Mouse (Mus musculus) right cerebral cortex, postnatal 4 days (tissue): ENCODE measurements around the gene Has1.
"Not testable (repeated sequence)": the region's sequence is repeated elsewhere in the genome, so short reads cannot be mapped to it uniquely, and the experiment has no call there.

ENCODE experiments used
- DNase-seq: peaks from one replicate; pipeline ENCODE4 v3.0.0-alpha.2; 2022

Has1 gene

DNA sequence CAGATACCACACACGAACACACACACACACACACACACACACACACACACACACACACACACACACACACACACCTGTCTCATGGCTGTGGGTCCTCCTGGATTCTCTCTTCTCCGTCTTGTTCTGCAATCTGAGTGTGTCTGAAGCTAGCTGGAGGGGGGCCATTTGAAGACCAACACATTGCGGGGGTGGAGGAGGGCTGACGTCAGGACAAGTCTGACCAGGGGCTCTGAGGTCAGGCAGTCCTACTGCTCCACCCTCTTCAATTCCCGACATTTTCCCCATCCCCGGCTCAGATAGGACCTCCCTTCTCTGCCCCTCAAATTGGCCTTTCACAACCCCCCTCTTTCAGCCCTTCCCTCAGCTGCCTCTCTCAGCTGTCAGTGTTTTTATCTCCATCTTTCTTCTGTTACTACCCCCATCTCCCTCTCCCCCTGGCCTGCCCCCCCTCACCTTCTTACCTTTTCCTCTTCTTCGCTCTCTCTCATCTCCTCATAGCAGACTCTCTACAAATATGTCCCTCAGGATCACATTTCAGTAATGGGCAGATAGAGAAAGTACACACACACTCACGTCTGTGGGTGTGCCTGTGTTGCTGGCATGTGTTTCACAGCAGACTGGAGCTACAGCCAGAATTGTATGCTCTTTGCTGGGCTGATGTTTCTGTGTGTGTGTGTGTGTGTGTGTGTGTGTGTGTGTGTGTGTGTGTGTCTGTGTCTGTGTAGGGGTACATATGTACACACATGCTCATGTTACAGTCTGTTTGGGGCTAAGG, at the start of gene Has1:
Gene Has1, minus strand, starts transcription at position 142 of the 775 bp plus-strand sequence.
- DNase-seq: no peak

DNA sequence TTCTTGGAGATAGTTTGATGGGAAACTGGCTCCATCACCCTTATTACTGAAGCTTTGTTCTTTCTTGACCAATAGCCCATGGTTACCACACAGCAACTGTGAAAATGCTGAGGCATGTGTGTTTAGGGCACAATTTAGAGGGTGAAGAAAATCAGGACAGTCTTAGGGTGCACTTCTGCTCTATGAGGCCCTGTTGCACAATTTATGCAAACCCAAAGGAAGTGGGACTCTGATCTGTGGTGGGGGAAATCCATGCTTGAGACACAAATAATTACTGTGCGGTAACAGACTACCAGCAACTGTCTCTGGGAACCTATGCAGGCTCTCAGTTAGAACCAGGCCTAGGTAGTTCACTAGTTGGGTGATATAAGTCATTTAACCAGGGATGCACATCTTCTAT, 45.8 kb upstream of the Has1 start:
- DNase-seq: no peak

DNA sequence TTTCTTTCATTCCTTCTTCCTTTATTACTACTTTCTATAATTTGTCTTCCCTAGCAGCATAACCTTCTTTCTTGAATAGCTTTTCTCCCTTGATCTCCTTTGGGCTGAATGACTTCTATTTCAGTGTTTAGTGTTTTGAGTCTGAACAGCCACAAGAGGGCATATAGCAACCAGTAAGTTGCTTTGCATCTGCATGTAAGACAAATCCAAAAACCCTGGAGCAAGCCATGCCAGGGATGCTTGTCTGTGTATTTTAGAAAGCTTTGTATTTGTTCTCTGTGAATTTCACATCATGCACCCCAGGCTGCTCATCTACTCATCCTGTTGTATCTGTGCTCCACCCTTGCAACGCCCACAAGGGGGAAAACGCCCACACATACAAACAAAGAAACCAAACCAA, 44.3 kb upstream of the Has1 start:
- DNase-seq: no peak

DNA sequence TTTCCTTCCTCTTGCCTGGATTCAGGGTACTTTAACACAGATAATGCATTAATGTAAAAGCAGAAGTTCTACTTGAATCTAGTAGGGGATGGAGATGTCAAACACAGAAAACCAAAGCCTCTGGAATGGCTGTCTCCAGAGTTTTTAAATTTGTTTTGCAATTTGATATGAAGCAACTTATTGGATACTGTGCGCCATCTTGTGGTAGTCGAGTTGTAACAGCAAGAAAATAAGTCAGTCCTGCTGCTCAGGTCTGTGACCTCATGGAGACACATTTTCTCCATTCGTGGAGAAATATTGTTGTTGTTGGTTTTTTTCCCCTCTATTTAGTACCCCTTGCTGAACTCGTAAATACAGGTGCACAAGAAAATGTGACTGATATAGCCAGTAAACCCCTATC, 41.0 kb upstream of the Has1 start:
- DNase-seq: peak; percentile 13

DNA sequence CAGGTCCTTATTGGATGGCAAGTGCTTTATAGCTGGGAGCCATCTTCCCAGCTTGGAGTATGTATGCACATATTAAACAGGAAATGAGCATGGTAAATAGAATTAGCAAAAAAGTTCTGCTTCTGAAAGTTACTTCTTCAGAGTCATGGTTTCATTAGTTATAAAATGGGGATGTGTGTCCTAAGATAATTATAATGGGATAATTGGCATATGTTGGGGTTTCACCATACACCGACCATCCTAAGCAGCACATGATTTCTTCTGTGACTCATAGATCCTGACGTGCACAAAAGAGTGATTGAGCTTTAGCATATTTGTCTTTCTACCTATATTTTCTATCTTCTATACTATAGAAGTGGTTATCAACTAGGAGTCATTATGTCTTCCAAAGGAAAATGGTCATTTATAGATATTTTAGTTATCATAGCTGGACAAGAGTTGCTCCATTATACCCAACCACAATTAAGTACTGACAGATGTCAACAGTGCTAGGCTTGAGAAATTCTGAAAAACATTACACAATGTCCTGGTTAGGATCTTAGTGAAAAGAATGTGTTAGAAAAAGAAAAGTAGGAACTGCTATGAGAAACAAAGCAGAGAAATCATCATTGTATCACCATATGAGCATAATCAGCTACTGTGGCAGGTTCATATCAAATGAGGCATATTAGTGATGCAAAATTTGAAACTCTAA, 34.9 kb upstream of the Has1 start:
- DNase-seq: no peak

DNA sequence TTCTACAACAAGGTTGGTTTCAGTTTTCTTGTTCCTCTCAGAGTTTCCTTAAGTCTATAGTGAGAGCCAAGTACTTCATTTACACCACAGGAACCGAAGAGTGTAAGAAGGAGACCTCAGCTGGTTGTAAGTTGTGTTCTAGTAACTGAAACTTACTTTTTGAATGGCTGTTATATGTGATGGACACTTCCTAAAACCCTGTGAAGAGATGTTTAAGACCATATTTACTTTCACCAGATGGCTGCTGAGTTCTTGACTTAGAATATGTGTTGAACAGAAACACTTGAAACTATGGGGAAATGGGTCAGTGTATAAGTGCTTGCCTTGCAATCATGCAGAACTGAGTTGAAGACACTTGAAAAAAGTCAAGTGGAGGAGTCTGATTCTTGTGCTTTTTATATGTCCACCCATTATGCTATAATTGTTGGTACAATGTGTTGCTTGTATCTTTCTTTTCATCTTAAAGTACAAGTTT, 32.8 kb upstream of the Has1 start, which contains the start of the genes Fpr2 and Fpr3:
Gene Fpr2, plus strand, starts transcription at position 51 of the 475 bp plus-strand sequence.
Gene Fpr3, plus strand, starts transcription at position 79 of the 475 bp plus-strand sequence.
- no peak for DNase-seq

DNA sequence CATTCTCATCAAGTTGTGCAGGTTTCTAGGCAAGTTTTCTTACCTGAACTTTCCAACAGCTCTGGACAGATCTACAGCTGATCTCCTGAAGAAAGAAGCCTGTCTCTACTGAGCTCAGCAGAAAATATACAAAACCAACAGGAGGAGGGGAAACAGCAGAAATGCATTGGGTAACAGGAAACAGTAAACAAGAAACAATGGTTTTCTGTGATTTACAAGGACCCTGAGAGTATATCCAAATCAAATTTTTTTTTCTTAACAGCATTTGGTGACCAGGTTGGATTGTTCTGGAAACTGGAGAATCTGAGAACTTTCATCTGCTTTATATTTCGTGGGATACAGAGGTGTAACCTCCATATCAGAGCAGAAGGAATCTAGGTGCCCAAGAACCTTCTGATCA, 28.8 kb upstream of the Has1 start, which contains the start of gene Fpr1:
Gene Fpr1, minus strand, starts transcription at position 101 of the 400 bp plus-strand sequence.
- DNase-seq: no peak

DNA sequence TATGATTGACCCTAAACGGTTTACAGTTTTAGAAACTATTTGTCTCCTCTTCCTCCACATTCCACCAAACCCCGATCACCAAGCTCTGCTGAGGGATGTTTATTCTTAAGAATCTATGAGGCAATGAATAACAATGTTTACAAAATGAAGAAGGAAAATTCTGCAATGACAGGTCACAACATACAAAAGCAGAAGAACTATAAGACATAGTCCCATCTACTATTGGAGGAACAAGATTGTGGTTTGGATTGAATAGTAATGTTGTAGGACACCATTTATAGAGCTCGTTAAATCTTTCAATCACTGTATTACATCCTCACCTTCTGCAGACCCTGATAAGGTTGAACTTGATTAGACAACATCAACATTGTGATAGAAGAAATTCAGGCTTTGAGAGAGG, 27.7 kb upstream of the Has1 start:
- DNase-seq: no peak

DNA sequence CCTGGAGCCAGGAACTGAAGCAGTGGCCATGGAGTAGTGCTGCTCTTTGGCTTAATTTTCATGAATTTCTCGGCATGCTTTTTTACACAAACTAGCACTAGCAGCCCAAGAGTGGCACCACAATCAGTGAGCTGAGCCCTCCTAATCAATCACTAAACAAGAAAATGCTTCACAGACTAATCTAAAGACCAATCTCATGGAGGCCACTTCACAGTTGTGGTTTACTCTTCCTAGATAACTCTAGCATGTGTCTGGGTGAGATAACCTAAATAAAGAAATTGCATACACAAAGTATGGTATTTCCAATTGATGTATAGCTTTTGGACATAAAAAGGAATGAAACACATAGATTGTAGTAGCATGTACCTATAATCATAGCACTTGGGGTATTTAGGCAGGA, 24.3 kb upstream of the Has1 start:
- DNase-seq: no peak

DNA sequence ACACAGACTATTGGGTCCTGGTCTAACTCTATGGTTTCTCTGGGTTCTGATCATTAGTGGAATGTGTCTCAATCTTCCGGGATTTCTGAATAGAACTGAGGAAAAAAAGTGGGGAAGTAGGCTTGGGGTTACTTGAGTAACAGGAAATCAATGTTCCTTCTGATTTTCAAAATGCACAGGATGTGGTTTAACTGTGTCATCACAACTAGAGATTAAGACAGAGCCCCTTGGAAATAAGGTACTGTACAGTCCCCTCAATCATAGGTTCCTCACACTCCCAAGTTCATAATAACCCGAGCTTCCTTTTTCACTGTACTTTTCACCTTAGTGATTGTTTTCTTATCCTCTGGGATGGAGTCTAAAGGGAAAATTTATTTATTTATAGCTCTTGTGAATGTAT, 16.7 kb upstream of the Has1 start:
- no peak for DNase-seq

DNA sequence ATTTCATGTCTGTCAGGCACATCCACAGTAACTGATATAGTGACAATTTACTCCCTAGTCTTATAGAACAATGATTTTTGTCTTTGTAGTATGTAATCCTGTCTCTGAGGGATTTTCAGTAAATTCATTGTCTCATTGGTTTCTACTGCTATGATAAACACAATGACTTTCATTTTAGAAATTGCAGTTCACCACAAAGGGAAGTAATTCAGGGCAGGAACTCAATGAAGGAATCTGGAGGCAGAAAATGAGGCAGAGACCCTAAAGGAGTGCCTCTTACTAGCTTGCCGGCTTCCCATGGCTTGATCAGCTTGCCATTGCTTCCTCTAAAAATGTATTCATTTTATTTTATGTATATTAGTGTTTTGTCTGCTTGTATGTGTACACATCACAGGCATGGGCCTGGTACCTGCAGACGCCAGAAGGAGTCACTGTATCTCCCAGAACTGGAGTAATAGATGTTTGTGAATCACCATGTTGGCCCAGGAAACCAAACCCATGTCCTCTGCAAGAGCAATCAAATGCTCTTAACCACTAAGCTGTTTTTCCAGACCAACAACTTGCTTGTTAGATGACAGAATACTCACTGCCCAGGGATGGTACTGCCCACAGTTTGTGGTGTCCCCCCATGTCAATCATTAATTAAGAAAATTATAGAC, 16.0 kb upstream of the Has1 start:
- DNase-seq: no peak

DNA sequence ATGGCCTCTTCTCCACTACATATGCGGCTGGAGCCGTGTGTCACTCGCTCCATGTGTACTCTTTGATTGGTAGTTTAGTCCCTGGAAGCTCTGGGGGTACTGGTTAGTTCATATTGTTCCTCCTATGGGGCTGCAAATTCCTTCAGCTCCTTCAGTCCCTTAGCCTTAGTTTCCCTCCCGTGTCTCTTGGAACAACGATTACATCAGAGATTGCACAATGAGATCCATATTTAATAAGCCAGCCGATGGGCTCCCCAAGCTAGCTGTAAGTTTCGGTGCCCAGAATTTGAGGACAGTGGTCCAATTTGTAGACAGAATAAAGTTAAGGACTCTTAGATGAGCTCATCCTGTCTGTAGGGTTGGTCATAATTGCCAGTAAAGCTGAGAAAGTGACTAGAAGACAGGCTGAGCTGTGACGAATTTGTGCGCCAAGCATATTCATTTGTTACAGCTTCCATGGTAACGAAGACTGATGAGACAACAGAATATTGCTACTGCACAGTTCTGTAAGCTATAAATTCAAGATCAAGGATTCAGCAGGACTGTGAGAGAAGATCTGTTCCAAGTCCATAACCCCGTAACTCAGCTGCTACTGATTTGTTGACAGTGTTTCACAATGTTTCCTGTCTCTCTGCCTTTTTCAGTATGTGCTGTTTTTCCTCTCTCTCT, 11.9 kb upstream of the Has1 start:
- no peak for DNase-seq

DNA sequence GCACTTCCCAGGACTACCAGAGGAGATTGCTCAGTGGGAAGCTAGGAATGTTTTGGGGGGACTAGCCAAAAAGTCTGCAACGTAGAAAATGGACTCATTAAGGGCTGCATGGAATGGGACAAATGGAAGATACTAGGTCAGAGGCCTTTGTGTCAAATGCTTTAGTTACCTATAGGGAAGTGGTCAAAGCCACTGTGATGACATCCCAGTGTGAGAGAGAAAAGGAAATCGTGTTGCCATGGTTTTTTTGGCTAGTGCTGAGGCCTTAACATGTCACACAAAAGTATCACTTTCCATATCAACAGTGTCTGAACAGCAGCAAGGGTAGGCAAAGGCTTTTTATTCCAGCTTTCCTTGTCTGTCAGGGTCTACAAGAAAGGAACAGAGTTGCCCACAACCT, 10.2 kb upstream of the Has1 start:
- DNase-seq: no peak

DNA sequence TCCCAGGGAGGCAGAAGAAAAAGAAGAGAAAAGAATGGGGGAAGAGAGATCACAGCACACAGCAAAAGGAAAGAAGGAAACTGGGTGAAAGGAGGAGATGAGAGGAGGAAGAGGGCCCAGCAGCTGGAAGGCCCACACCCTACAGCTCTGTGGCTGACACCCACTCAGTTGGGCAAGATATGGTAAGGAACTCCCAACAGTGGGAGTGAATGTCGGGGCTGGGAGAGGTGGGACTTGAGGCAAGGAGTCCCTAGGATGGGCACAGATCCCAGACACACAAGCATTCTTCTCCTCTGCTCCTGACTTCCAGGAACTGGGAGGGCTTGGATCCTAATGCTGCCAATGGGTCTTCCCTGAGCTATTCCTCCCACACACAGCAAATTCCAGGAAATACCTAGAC, 7.4 kb upstream of the Has1 start:
- DNase-seq: no peak

DNA sequence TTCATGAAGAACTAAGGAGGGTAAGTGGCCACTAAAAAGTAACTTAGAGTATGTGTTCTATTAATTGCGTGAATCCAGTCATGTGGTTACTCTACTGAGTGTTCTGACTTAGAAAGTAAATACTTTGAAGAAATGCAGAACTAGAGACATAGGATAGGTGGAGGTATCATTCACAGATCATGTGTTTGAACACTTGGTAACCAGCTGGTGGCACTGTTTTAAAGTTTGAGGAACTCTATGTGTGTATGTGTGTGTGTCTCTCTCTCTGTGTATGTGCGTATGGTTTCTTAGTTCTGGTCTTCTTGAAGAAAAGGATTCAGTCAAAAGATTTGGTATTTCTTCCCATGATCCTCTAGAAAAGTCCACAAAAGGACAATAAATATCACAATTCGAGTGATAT, 5.1 kb upstream of the Has1 start:
- no peak for DNase-seq

DNA sequence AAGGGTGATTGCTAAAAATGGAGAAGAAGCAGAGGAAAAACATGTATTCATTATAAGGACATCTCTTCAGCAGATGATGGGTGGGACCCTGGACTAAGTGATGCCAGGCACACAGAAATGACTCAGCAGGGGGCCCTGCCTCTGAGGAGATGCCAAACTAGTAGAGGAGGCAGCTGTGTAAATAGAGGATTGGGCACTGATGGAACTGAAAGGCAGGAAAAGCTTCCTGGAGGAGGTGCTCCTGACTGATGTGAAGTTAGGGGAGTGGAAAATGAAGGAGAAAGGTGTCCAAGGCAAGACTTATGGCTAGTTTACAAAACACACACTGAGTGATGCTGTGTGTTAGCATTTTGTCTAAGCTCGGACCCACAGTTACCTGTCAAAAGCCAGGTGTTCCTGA, 2.4 kb upstream of the Has1 start:
- DNase-seq: no peak

DNA sequence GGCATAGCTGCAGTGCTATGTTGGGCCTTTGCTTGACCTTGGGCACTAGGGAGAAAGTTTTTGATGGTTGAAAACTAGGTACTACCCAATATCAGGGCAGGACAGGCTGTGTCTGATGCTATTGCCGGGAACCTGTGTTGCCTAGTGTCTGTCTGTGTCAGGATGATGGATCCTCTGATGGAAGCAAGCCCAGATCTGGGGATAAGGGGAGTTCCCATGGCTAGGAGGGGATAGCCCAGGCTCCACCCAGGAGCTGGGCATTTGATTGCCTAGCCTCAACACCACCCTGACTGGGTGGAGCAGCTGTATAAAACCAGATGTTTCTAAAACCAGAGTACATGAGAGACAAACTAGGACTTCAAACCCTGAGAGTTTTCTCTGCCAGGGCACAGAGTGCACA, 1.6 kb upstream of the Has1 start:
- DNase-seq: no peak

DNA sequence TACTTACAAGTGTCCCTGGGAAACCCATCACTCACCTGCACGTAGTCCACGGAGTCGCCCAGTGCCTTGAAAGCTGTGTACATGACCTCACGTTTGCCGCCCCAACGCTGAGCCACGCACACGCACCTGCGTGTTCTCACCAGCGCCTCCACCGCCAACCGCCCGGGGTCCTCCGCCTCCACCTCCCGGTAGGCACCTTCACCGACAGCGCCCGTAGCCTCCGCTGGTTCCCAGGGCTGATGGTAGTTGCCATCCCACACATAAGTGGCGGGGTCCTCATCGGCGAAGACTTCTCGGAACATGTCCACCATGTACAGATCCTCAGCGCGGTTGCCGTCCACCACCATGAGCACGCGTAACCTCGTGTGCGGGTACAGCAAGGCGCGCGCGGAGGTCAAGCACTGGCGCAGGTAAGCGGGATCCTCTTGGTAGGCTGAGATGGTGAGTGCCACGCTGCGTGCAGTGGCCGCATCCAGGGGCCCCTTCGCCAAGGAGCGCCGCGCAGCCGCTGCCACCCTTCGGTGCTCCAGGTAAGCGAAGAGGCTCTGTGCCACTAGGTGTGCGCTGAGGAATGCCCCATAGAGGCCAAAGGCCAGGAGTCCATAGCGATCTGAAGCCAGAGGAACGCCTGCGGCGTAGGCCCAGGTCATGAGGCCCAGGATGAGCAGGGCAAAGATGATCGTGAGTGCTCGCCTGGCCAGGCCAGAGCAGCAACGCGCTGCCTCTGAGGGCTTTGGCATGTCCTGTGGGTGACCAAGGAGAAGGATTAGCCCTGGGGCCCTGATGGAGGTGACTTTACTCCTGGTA, 4.9 kb downstream of the Has1 start:
- DNase-seq: peak; percentile 19

DNA sequence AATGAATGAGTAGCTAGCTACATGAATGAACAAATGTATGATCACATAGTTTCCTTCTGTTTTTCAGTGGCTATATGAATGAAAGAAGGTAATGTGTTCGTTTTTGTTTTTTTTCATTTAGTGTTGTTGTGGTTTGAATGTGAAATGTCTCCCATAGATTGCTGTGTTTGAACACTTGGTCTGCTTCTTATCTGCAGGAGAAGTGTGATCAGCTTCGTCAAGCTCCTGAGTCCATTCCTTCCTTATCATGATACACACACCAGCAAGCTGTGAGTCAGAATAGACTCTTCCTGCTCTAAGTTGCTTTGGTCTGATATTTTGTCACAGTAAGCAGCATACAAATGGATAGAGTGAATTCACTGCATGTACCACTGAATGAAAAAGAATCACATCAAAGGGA, 6.0 kb downstream of the Has1 start:
- no peak for DNase-seq

DNA sequence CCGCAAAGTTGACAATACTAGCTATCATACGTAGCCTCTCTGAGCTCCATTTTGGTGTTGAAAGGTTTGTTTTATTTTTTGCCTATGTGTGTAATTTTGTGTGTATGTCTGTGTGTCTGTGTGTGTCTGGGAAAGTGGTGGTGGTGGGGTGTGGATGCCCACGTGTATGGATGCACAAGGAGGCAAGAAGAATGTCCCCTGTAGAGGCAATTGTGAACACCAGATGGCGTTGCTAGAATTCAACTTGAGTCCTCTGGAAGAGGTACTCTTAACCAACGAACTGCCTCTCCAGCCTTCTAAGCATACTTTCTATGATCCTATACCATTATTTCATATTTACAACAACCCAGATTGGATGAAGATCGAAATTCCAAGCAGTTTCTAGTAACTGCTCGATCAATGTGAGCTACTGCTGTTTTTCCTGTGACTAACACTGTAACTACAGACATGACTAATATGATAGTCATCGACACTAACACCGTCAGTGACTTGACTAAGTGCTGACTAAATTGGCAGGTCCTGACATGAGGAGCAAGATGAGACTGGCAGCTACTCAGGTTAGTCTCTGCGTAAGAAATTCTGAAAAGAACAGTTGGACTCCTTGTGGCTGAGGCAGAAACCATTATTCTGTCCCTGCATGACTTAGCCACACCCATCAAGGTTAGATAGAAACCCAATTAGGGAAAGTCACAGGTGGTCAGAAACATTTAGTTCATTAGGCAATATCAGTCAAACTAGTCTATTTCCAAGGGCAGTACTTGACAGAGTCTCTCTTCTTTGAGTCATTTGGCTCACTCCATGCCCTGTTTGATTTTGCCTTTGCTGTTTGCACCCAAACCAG, 9.6 kb downstream of the Has1 start:
- DNase-seq: no peak

DNA sequence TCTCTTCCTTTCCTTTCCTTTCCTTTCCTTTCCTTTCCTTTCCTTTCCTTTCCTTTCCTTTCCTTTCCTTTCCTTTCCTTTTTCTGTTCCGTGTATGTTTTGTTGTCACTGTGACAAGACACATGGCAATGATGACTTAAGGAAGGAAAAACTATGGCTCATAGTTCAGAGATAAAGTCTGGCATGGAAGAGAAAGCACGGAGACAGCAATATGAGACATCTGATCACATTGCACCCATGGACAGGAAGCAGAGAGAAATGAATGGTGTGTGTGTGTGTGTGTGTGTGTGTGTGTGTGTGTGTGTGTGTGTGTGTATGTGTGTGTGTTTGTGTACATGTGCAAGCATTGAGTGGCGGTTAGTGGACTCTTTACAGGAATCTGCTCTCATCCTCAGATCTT, 10.4 kb downstream of the Has1 start:
- DNase-seq: not testable (repeated sequence)
